Mouse (Mus musculus) lung, embryonic 16.5 days (tissue): ENCODE measurements around the gene Olfr308. TPM values are rescaled to one million over a fixed set of nuclear protein-coding genes. Genes with fewer than 3 reads are reported as not detected.
"Not testable (repeated sequence)": the region's sequence is repeated elsewhere in the genome, so short reads cannot be mapped to it uniquely, and the experiment has no call there.

Source experiments
- ATAC-seq: fragments of 200-750 bp; cut with Nextera tagmentation; 2 replicates; pipeline ENCODE4 v1.8.0; 2017; ENCODE audit warnings: low read depth, mild to moderate bottlenecking, moderate library complexity
- H3K27ac ChIP-seq: fragments of 300-500 bp; sonication (generic); 2 replicates; pipeline ENCODE4 v1.5.1; 2014; ENCODE audit warnings: mild to moderate bottlenecking, control low read depth, low read length
- H3K27me3 ChIP-seq: fragments of 300-500 bp; sonication (generic); 2 replicates; pipeline ENCODE4 v1.6.1; 2014; ENCODE audit warnings: low read depth, low read length, mixed read lengths; ENCODE audit not compliant: control insufficient read depth, insufficient read depth
- H3K36me3 ChIP-seq: fragments of 300-500 bp; sonication (generic); 2 replicates; pipeline ENCODE4 v1.6.1; 2014; ENCODE audit warnings: low read length; ENCODE audit not compliant: control insufficient read depth, insufficient read depth
- H3K4me1 ChIP-seq: fragments of 300-500 bp; sonication (generic); replicated peaks from 2 replicates; pipeline ENCODE4 v1.6.1; 2014; ENCODE audit warnings: low read length, mixed read lengths; ENCODE audit not compliant: control insufficient read depth, insufficient read depth
- H3K4me2 ChIP-seq: fragments of 300-500 bp; sonication (generic); 2 replicates; pipeline ENCODE4 v1.6.1; 2014; ENCODE audit warnings: low read depth, low read length, control low read depth
- H3K4me3 ChIP-seq: fragments of 300-500 bp; sonication (generic); 2 replicates; pipeline ENCODE4 v1.5.1; 2014; ENCODE audit warnings: mild to moderate bottlenecking, low read length, control low read depth
- H3K9ac ChIP-seq: fragments of 300-500 bp; sonication (generic); 2 replicates; pipeline ENCODE4 v1.6.1; 2014; ENCODE audit warnings: low read length, control low read depth
- H3K9me3 ChIP-seq: fragments of 300-500 bp; sonication (generic); 2 replicates; pipeline ENCODE4 v1.6.1; 2016; ENCODE audit warnings: low read length; ENCODE audit not compliant: control insufficient read depth
- WGBS: fragments of 180-500 bp; shearing (Covaris S2); extraction: QIAGEN DNeasy Blood & Tissue Kit; methylation state at CpG from one replicate; pipeline ENCODE4 v1.1.7; 2014; 5-methylcytosine and 5-hydroxymethylcytosine counted together
- polyA plus RNA-seq: library from polyadenylated mRNA; unstranded; fragments of >200 nt; fragmentation: Nextera tagmentation; extraction: Ambion mirVana; gene quantifications from 2 replicates; pipeline ENCODE4 v1.2.1, GENCODE M21; 2015

The Olfr308 gene
- not detected in 2 replicates for polyA plus RNA-seq

DNA sequence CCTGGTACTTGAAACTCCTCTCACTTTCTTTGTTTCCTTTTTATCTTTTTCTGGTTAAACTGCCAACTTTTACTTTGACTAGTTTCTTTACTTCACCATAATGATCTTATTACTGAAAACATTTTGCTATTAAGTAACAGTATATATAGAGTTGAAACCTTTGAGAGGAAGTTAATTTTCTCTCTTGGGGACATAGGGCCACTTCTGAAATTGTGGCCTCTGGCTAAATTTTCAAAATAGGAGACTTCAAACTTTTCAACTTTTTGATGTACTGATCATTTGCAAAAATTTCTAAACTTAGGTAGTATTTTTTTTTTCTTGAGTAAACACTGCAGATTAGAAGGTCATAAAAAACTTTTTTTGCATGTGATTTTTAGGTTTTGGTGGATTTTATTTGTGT lies at the start of gene Olfr308:
Gene Olfr308, minus strand, starts transcription at position 101 of the 400 bp plus-strand sequence.
- H3K4me1 ChIP-seq = no peaks in the 10 kb centered on the region
- no peaks in the 10 kb centered on the region for H3K9me3 ChIP-seq
- no peaks in the 10 kb centered on the region for H3K27me3 ChIP-seq
- no peak for ATAC-seq
- no peak within 1 kb of the TSS for H3K4me2 ChIP-seq
- no peak within 1 kb of the TSS for H3K4me3 ChIP-seq
- no peak within 1 kb of the TSS for H3K9ac ChIP-seq
- H3K36me3 ChIP-seq = no peaks in the 10 kb centered on the region
- H3K27ac ChIP-seq = no peak within 1 kb of the TSS

DNA sequence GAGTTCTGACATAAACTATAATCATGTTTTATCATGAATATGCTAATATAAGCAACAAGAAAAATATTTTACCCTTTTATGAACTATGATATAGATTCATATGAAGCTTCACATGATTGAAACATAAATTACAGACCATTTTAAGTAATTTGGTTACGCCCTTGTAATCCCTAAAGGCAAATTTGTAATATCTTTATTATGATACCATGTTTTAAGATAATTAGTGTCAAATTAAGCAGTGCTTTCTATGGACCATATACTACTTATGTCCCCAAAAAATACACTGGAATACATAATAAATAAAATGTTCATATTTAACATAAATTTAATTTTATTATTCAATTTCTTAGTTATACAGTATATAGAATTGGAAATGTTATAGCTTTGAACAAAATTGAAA lies 41.4 kb upstream of the Olfr308 start, which contains the start of gene Olfr305:
Gene Olfr305, minus strand, starts transcription at position 101 of the 400 bp plus-strand sequence.
- H3K4me1 ChIP-seq = no peaks in the 10 kb centered on the region
- H3K36me3 ChIP-seq = no peaks in the 10 kb centered on the region
- no peak within 1 kb of the TSS for H3K9ac ChIP-seq
- no peak within 1 kb of the TSS for H3K27ac ChIP-seq
- ATAC-seq = no peak
- H3K4me2 ChIP-seq = no peak within 1 kb of the TSS
- H3K4me3 ChIP-seq = no peak within 1 kb of the TSS
- H3K27me3 ChIP-seq = no peaks in the 10 kb centered on the region
- WGBS = 76% methylated on average over 1 of the region's 1 CpGs
- no peaks in the 10 kb centered on the region for H3K9me3 ChIP-seq

- WGBS = 82% methylated on average over 9 of the region's 9 CpGs
- not testable (repeated sequence) for ATAC-seq, H3K36me3 ChIP-seq, H3K9ac ChIP-seq, H3K27ac ChIP-seq, H3K4me1 ChIP-seq, H3K4me2 ChIP-seq, H3K4me3 ChIP-seq, H3K9me3 ChIP-seq, H3K27me3 ChIP-seq
Measured at GRCm38 (mm10) chr7:86346296-86346695, 20.9 kb upstream of the Olfr308 start.

- Histone ChIP-seq H3K4me1 (no peaks in the 10 kb centered on the region), H3K4me2 (no peak overlapping the region), H3K9me3 (0 out of 2 replicates have a peak, but pooled peaks cover 4% of the 10 kb centered on the region), H3K27ac (no peak overlapping the region), H3K9ac (no peak overlapping the region), H3K27me3 (no peaks in the 10 kb centered on the region), H3K4me3 (no peak overlapping the region), H3K36me3 (no peaks in the 10 kb centered on the region)
- ATAC-seq = no peak
- 56% methylated on average over 3 of the region's 3 CpGs for WGBS
Measured at GRCm38 (mm10) chr7:86344253-86344652, 18.8 kb upstream of the Olfr308 start.

- H3K36me3 ChIP-seq = no peaks in the 10 kb centered on the region
- no peaks in the 10 kb centered on the region for H3K27me3 ChIP-seq
- 0 out of 2 replicates have a peak, but pooled peaks cover 2% of the 10 kb centered on the region for H3K9me3 ChIP-seq
- no peak overlapping the region for H3K27ac ChIP-seq
- no peak overlapping the region for H3K4me2 ChIP-seq
- H3K9ac ChIP-seq = no peak overlapping the region
- no peak for ATAC-seq
- no peak overlapping the region for H3K4me3 ChIP-seq
- WGBS = 68% methylated on average over 14 of the region's 14 CpGs
- H3K4me1 ChIP-seq = no peaks in the 10 kb centered on the region
Measured at GRCm38 (mm10) chr7:86342881-86343565, 17.6 kb upstream of the Olfr308 start.

DNA sequence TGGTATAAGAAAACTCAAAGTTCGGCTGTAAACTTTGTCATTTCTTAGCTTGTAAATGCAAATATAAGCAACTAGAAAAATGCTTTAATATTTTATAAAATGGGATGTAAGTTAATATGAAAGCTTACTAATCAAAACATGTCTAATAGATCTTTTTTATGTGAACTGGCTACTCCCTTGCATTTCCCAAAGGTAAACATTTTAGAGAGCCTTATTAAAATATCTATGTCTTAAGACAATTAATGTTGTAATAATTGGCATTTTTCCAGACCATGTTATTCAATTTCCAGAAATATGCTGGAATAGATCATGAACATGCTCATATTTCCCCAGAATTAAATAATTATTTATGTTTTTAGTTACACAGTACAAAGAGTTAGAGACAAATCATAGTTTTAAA lies 12.1 kb upstream of the Olfr308 start, which contains the start of gene Olfr307:
Gene Olfr307, minus strand, starts transcription at position 101 of the 400 bp plus-strand sequence.
- Histone ChIP-seq H3K27me3 (no peaks in the 10 kb centered on the region), H3K9ac (no peak within 1 kb of the TSS), H3K27ac (no peak within 1 kb of the TSS), H3K4me1 (no peaks in the 10 kb centered on the region), H3K36me3 (no peaks in the 10 kb centered on the region), H3K4me3 (no peak within 1 kb of the TSS), H3K4me2 (no peak within 1 kb of the TSS), H3K9me3 (no peaks in the 10 kb centered on the region)
- ATAC-seq = no peak
- 55% methylated on average over 1 of the region's 1 CpGs for WGBS

GRCm38 (mm10) chr7:86321323-86321722 lies 4.1 kb downstream of the Olfr308 start:
- no peak overlapping the region for H3K4me2 ChIP-seq
- H3K27me3 ChIP-seq = no peaks in the 10 kb centered on the region
- no peak for ATAC-seq
- H3K9ac ChIP-seq = no peak overlapping the region
- no peak overlapping the region for H3K4me3 ChIP-seq
- H3K27ac ChIP-seq = no peak overlapping the region
- H3K36me3 ChIP-seq = no peaks in the 10 kb centered on the region
- H3K4me1 ChIP-seq = no peaks in the 10 kb centered on the region
- WGBS = 85% methylated on average over 2 of the region's 2 CpGs
- H3K9me3 ChIP-seq = no peaks in the 10 kb centered on the region

DNA sequence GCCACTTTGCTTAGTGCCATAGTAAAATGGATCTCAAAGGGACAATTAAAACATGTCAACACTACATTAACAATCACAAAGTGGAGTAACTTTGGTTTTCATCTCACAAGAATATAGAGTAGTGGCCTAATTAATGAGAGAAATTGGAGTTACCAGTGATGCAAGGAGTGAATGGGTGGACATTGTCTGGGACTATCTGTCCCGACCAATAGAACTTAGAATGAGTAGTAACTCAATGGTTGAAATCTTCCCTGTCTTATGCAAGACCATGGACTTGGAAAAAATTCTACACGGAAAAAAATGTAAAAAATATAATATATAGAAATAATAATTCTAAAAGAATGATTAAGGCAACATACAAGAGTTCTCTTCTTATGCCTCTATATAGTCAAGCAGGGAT lies 11.8 kb downstream of the Olfr308 start, which contains the start of gene Olfr309:
Gene Olfr309, minus strand, starts transcription at position 101 of the 400 bp plus-strand sequence.
- no peaks in the 10 kb centered on the region for H3K9me3 ChIP-seq
- H3K4me2 ChIP-seq = no peak within 1 kb of the TSS
- 76% methylated on average over 2 of the region's 2 CpGs for WGBS
- no peak within 1 kb of the TSS for H3K9ac ChIP-seq
- H3K4me1 ChIP-seq = no peaks in the 10 kb centered on the region
- H3K36me3 ChIP-seq = no peaks in the 10 kb centered on the region
- no peak within 1 kb of the TSS for H3K27ac ChIP-seq
- no peaks in the 10 kb centered on the region for H3K27me3 ChIP-seq
- no peak within 1 kb of the TSS for H3K4me3 ChIP-seq
- no peak for ATAC-seq

DNA sequence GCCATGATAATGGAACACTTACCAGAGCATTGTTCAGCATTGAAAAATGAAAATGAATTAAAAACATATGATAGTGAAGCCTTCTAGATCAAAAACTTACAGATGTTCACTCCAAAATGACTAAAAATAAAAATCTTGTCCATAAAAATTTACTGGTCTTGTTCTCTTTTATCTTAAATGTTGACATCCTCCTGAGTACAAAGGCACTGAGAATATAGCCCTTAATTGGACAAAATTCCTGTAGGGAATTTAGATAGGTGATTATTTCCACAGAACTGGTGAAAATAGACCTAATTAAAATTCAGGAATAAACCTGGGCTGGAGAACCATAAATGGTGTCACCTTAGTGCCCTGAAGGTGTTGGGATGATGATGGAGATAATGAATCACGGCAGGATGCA lies 48.4 kb downstream of the Olfr308 start, which contains the start of gene Olfr310:
Gene Olfr310, minus strand, starts transcription at position 101 of the 400 bp plus-strand sequence.
- no peak within 1 kb of the TSS for H3K27ac ChIP-seq
- 53% methylated on average over 1 of the region's 1 CpGs for WGBS
- no peak within 1 kb of the TSS for H3K9ac ChIP-seq
- ATAC-seq = no peak
- H3K4me1 ChIP-seq = no peaks in the 10 kb centered on the region
- H3K4me3 ChIP-seq = no peak within 1 kb of the TSS
- H3K9me3 ChIP-seq = no peaks in the 10 kb centered on the region
- H3K27me3 ChIP-seq = no peaks in the 10 kb centered on the region
- H3K36me3 ChIP-seq = no peaks in the 10 kb centered on the region
- no peak within 1 kb of the TSS for H3K4me2 ChIP-seq
